Mouse (Mus musculus) CH12.LX (cell line): Measurements from ENCODE around the gene Nek11.

ENCODE experiments used
- CTCF ChIP-seq, 2 experiments: IDR thresholded peaks in 1 of 2; conservative IDR thresholded peaks in 1 of 2; 2 replicates each; pipeline ENCODE4 v1.5.1; 2011 to 2012; ENCODE audit warnings: low read depth in 2 of 2, low read length in 2 of 2, improper control_type of control experiment in 1 of 2, inconsistent platforms in 1 of 2, mild to moderate bottlenecking in 1 of 2, moderate library complexity in 1 of 2
- E2F4 ChIP-seq: IDR thresholded peaks from 2 replicates; pipeline ENCODE4 v1.6.1; 2011; ENCODE audit warnings: low read depth, low read length, improper control_type of control experiment; ENCODE audit not compliant: insufficient replicate concordance
- MAX ChIP-seq: IDR thresholded peaks from 2 replicates; pipeline ENCODE4 v1.6.1; 2011; ENCODE audit warnings: low read length, improper control_type of control experiment
- POLR2A ChIP-seq: IDR thresholded peaks from 2 replicates; pipeline ENCODE4 v1.6.1; 2011; ENCODE audit warnings: low read depth, mild to moderate bottlenecking, improper control_type of control experiment, low read length
- POLR2AphosphoS2 ChIP-seq: IDR thresholded peaks from 2 replicates; pipeline ENCODE4 v1.6.1; 2011; ENCODE audit warnings: low read depth, low read length, improper control_type of control experiment
- UBTF ChIP-seq: IDR thresholded peaks from 2 replicates; pipeline ENCODE4 v1.6.1; 2012; ENCODE audit warnings: low read depth, mild to moderate bottlenecking, inconsistent platforms, low read length, improper control_type of control experiment, moderate library complexity
- ZC3H11A ChIP-seq: IDR thresholded peaks from 2 replicates; pipeline ENCODE4 v1.6.1; 2012; ENCODE audit warnings: low read depth, mild to moderate bottlenecking, inconsistent platforms, low read length, improper control_type of control experiment
- ZKSCAN1 ChIP-seq: IDR thresholded peaks from 2 replicates; pipeline ENCODE4 v1.6.1; 2012; ENCODE audit warnings: low read depth, inconsistent platforms, low read length, improper control_type of control experiment, borderline replicate concordance

- TF ChIP-seq ZKSCAN1 (no peak), POLR2A (no peak), POLR2AphosphoS2 (no peak), MAX (no peak), E2F4 (no peak), CTCF (conservative IDR thresholded peaks at IDR 0.05 in 1 of 2, IDR thresholded peaks at IDR 0.05 in 1 of 2; ENCODE audit: low read depth in 2 of 2, low read length in 2 of 2) (no peak), UBTF (no peak), ZC3H11A (no peak)
Observed at GRCm38 (mm10) chr9:105252349-105253041, 142.8 kb downstream of the Nek11 start.
